Mouse (Mus musculus) erythroblast, embryonic 14.5 days (primary cell): ENCODE data around the gene Cer1. TPM values are rescaled to one million over a fixed set of nuclear protein-coding genes. Genes with fewer than 3 reads are reported as not detected.

Experiments
- H3K27me3 ChIP-seq: 2 replicates; pipeline ENCODE4 v1.6.1; 2012; ENCODE audit warnings: inconsistent platforms; ENCODE audit not compliant: control insufficient read depth
- H3K36me3 ChIP-seq: 2 replicates; pipeline ENCODE4 v1.6.1; 2012; ENCODE audit warnings: mild to moderate bottlenecking, inconsistent platforms; ENCODE audit not compliant: control insufficient read depth
- H3K4me1 ChIP-seq: 2 replicates; pipeline ENCODE4 v1.6.1; 2012; ENCODE audit warnings: inconsistent platforms; ENCODE audit not compliant: control insufficient read depth
- H3K4me3 ChIP-seq: replicated peaks from 2 replicates; pipeline ENCODE3; 2012; ENCODE audit warnings: moderate library complexity, mild to moderate bottlenecking, inconsistent platforms
- H3K9me3 ChIP-seq: 2 replicates; pipeline ENCODE4 v1.6.1; 2012; ENCODE audit warnings: low read length, inconsistent platforms, mixed read lengths; ENCODE audit not compliant: control insufficient read depth
- GATA1 ChIP-seq: IDR thresholded peaks from 2 replicates; pipeline ENCODE4 v1.6.1; 2012; ENCODE audit warnings: low read length, inconsistent platforms, mixed read lengths
- TAL1 ChIP-seq: IDR thresholded peaks from 3 replicates; pipeline ENCODE4 v1.6.1; 2012; ENCODE audit warnings: low read length, inconsistent platforms, mixed read lengths
- polyA plus RNA-seq: library from polyadenylated mRNA; stranded (reverse); fragments of >175 nt; gene quantifications from 2 replicates; pipeline ENCODE4 v1.2.3, GENCODE M21; 2012

Cer1 gene
- polyA plus RNA-seq, 1 experiment = not detected

- H3K27me3 ChIP-seq = no peaks in the 10 kb centered on the region
- TF ChIP-seq GATA1 (no peak), TAL1 (no peak)
- H3K9me3 ChIP-seq = no peaks in the 10 kb centered on the region
- no peak overlapping the region for H3K4me3 ChIP-seq
- peaks cover 3% of the 10 kb centered on the region; the same call in 1 of the 2 replicates for H3K36me3 ChIP-seq
- peaks cover 8% of the 10 kb centered on the region for H3K4me1 ChIP-seq
Measured at GRCm38 (mm10) chr4:82848552-82849234, 36.3 kb downstream of the Cer1 start.

- Histone ChIP-seq H3K9me3 (no peaks in the 10 kb centered on the region), H3K4me1 (no peaks in the 10 kb centered on the region), H3K36me3 (peaks cover 10% of the 10 kb centered on the region), H3K4me3 (no peak overlapping the region), H3K27me3 (no peaks in the 10 kb centered on the region)
- TF ChIP-seq GATA1 = no peak
- no peak for TF ChIP-seq TAL1
Measured at GRCm38 (mm10) chr4:82837526-82838240, 47.3 kb downstream of the Cer1 start.

Other genes with a start within 250 kb of the Cer1 start
- gene Nfib, start 179.4 kb downstream of the Cer1 start, polyA plus RNA-seq = 0.03 TPM in 1 of 2 replicates, not detected in the other
- not detected in 2 replicates for gene Zdhhc21, start 25.2 kb downstream of the Cer1 start, polyA plus RNA-seq
- under 0.01 TPM in 1 of 2 replicates, not detected in the other for gene Frem1, start 167.2 kb upstream of the Cer1 start, polyA plus RNA-seq